Mouse (Mus musculus) G1E (cell line): ENCODE measurements around the gene Retreg3. TPM values are rescaled to one million over a fixed set of nuclear protein-coding genes. Genes with fewer than 3 reads are reported as not detected.
"Not testable (repeated sequence)": the region's sequence is repeated elsewhere in the genome, so short reads cannot be mapped to it uniquely, and the experiment has no call there.

ENCODE experiments used
- ATAC-seq: 2 replicates; pipeline ENCODE4 v1.8.0; 2016; ENCODE audit warnings: mild to moderate bottlenecking; ENCODE audit not compliant: insufficient number of reproducible peaks, poor library complexity, low FRiP score, severe bottlenecking; ENCODE audit errors: extremely low read depth
- DNase-seq: peaks from one replicate; pipeline ENCODE4 v3.0.0; 2012; ENCODE audit warnings: low spot score
- H3K27me3 ChIP-seq: 2 replicates; pipeline ENCODE4 v1.6.1; 2012; ENCODE audit warnings: mild to moderate bottlenecking, low read length, inconsistent platforms; ENCODE audit not compliant: insufficient read depth
- H3K36me3 ChIP-seq: replicated peaks from 2 replicates; pipeline ENCODE3; 2012; ENCODE audit warnings: mild to moderate bottlenecking, inconsistent platforms
- H3K4me1 ChIP-seq: 2 replicates; pipeline ENCODE4 v1.6.1; 2012; ENCODE audit warnings: low read depth, low read length, inconsistent platforms, mixed read lengths; ENCODE audit not compliant: insufficient read depth
- H3K4me3 ChIP-seq: 2 replicates; pipeline ENCODE4 v1.5.1; 2012; ENCODE audit warnings: low read depth, mild to moderate bottlenecking, inconsistent platforms, low read length, moderate library complexity, mixed read lengths
- H3K9me3 ChIP-seq: replicated peaks from 2 replicates; pipeline ENCODE4 v1.6.1; 2012; ENCODE audit warnings: inconsistent platforms
- CTCF ChIP-seq: IDR thresholded peaks from 2 replicates; pipeline ENCODE4 v1.5.1; 2012; ENCODE audit warnings: low read depth, low read length, inconsistent platforms, mixed read lengths
- GATA1 ChIP-seq: IDR thresholded peaks from 2 replicates; pipeline ENCODE4 v1.6.1; 2012; ENCODE audit warnings: borderline replicate concordance, low read length, inconsistent platforms, mixed read lengths
- GATA2 ChIP-seq: IDR thresholded peaks from 2 replicates; pipeline ENCODE4 v1.6.1; 2012; ENCODE audit warnings: low read depth, low read length, inconsistent platforms, borderline replicate concordance
- POLR2AphosphoS5 ChIP-seq: IDR thresholded peaks from 2 replicates; pipeline ENCODE4 v1.6.1; 2012; ENCODE audit warnings: low read depth, low read length, inconsistent platforms; ENCODE audit not compliant: insufficient replicate concordance
- TAL1 ChIP-seq: conservative IDR thresholded peaks from 2 replicates; pipeline ENCODE4 v1.6.1; 2012; ENCODE audit warnings: low read depth, low read length, inconsistent platforms, mixed read lengths
- polyA plus RNA-seq: library from polyadenylated mRNA; stranded (reverse); fragments of >175 nt; gene quantifications from 2 replicates; pipeline ENCODE4 v1.2.3, GENCODE M21; 2012
- total RNA-seq, 2 experiments: library from RNA; stranded (forward) in 1 of 2; stranded (reverse) in 1 of 2; fragments of 200-1000 nt in 1 of 2; fragments of >200 nt in 1 of 2; fragmentation: Nextera tagmentation in 1 of 2; gene quantifications; 2 replicates each; pipeline ENCODE4 v1.2.3; 2014 to 2017

Gene Retreg3
- total and polyA plus RNA-seq, 3 experiments, result 9.4 to 43.2 (median 13.4) TPM

DNA sequence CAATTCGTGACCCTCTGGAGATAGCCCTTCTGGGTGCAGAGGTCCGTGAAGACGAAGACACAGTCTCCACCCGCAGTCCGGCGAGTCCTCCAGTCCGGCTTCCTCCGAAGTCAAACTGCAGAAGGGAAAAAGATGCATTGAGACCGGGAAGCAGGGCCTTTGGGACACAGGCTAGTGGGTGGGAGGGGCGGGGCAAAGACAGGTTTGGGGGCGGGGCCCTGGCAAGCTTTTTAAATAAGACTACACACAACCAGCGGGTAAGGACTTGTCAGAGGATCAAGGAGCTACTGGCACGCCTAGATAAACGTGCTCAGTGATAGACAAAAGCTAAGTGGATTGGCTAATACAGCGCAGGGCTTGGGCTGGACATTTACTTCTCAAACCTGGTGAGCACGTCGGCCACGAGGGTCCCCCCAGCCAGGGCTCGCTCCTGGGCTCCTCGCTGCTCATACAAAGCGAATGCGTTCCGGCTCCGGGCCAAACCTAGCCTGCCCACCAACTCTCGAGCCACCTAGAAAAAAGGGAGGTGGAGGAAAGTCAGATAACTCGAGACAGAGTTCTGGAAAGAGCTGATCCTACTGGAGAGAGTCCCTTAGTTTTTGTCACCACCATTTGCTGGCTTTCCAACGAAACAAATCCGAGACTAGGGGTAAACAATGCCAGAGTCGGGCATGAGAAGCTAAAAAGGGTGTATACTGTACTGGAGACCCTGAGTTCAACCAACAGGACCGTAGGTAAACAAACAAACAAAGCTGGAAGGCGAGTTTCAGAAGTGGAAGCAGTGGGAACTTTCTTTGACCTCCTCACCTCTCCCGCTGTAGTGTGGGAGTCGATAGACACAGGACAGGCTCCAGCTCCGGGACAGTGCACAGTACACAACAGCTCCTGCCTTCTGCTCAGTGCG lies 45.2 kb upstream of the Retreg3 start:
- no peak for ATAC-seq
- peaks cover 59% of the 10 kb centered on the region for H3K27me3 ChIP-seq
- TF ChIP-seq POLR2AphosphoS5 (no peak), GATA1 (no peak), GATA2 (no peak), CTCF (no peak), TAL1 (no peak)
- peaks cover 15% of the 10 kb centered on the region for H3K36me3 ChIP-seq
- peak; percentile 0 for DNase-seq
- H3K4me1 ChIP-seq, result peaks cover 4% of the 10 kb centered on the region; the same call in 1 of the 2 replicates
- H3K9me3 ChIP-seq, result no peaks in the 10 kb centered on the region
- H3K4me3 ChIP-seq, result no peak overlapping the region

DNA sequence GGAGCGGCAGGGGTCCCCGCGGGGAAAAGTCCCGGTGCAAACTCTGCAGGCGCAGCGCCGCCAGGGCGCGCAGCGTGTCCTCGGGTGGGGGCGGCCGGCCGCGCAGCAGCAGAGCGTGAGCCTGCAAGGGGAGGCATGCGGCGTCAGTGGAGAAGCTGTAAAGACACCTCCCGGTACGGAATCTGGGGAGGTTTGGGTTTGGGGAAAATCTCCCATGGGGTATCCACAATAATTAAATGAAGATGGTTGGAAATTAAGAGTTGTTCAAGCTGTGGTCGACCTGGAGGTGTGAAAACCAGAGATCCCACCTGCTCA lies 44.6 kb upstream of the Retreg3 start:
- Histone ChIP-seq H3K4me3 (no peak overlapping the region), H3K4me1 (0 out of 2 replicates have a peak, but pooled peaks cover 2% of the 10 kb centered on the region), H3K27me3 (peaks cover 53% of the 10 kb centered on the region), H3K36me3 (peaks cover 15% of the 10 kb centered on the region), H3K9me3 (no peaks in the 10 kb centered on the region)
- DNase-seq (no peak), ATAC-seq (no peak)
- no peak for TF ChIP-seq GATA2
- no peak for TF ChIP-seq TAL1
- TF ChIP-seq POLR2AphosphoS5, result no peak
- TF ChIP-seq GATA1, result no peak
- no peak for TF ChIP-seq CTCF

- Histone ChIP-seq H3K4me3 (no peak overlapping the region), H3K27me3 (peaks cover 54% of the 10 kb centered on the region), H3K36me3 (peaks cover 15% of the 10 kb centered on the region), H3K9me3 (no peaks in the 10 kb centered on the region), H3K4me1 (0 out of 2 replicates have a peak, but pooled peaks cover 2% of the 10 kb centered on the region)
- ATAC-seq, result no peak
- no peak for TF ChIP-seq POLR2AphosphoS5
- no peak for DNase-seq
Observed at GRCm38 (mm10) chr11:101163476-101164350, 44.0 kb upstream of the Retreg3 start.

DNA sequence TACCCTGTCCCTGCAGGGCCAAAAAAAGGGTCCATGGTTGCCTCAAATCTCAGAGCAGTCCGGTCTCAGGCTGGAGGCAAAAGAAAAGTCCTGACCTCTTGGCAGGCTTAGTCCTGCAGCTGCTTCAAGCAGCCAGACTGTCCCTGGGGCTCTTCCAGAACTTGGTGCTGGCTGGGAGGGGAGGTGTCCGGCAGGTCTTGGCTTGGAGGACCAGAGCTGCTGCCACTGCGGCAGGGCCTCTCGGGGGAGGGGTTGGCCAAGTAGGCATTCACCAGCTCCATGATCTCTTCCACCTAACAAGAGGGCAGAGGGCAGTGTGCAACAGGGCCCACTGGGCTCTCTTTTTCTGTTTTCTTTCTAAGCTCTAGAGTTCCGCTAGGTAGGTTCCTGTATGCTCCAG lies 43.1 kb upstream of the Retreg3 start:
- no peak for DNase-seq
- TF ChIP-seq POLR2AphosphoS5 (no peak), CTCF (no peak), GATA1 (no peak), GATA2 (no peak), TAL1 (no peak)
- peaks cover 57% of the 10 kb centered on the region for H3K27me3 ChIP-seq
- H3K4me3 ChIP-seq, result no peak overlapping the region
- 0 out of 2 replicates have a peak, but pooled peaks cover 2% of the 10 kb centered on the region for H3K4me1 ChIP-seq
- H3K36me3 ChIP-seq, result peaks cover 14% of the 10 kb centered on the region
- no peak for ATAC-seq
- H3K9me3 ChIP-seq, result no peaks in the 10 kb centered on the region

- Histone ChIP-seq H3K36me3 (peaks cover 9% of the 10 kb centered on the region), H3K4me3 (no peak overlapping the region), H3K9me3 (no peaks in the 10 kb centered on the region), H3K4me1 (0 out of 2 replicates have a peak, but pooled peaks cover 2% of the 10 kb centered on the region), H3K27me3 (peaks cover 54% of the 10 kb centered on the region)
- ATAC-seq (no peak), DNase-seq (peak; percentile 0)
- no peak for TF ChIP-seq POLR2AphosphoS5
- no peak for TF ChIP-seq GATA1
- no peak for TF ChIP-seq TAL1
- no peak for TF ChIP-seq CTCF
- TF ChIP-seq GATA2, result no peak
Observed at GRCm38 (mm10) chr11:101162301-101162700, 42.6 kb upstream of the Retreg3 start.

- TF ChIP-seq GATA2 (no peak), GATA1 (no peak)
- H3K9me3 ChIP-seq, result no peaks in the 10 kb centered on the region
- no peak overlapping the region for H3K4me3 ChIP-seq
- ATAC-seq (no peak), DNase-seq (no peak)
- 0 out of 2 replicates have a peak, but pooled peaks cover 2% of the 10 kb centered on the region for H3K4me1 ChIP-seq
- H3K27me3 ChIP-seq, result peaks cover 55% of the 10 kb centered on the region
- peaks cover 9% of the 10 kb centered on the region for H3K36me3 ChIP-seq
Observed at GRCm38 (mm10) chr11:101161551-101161950, 41.9 kb upstream of the Retreg3 start.

GRCm38 (mm10) chr11:101160981-101161505 lies 41.4 kb upstream of the Retreg3 start:
- H3K4me3 ChIP-seq, H3K9me3 ChIP-seq, H3K36me3 ChIP-seq, ATAC-seq, H3K4me1 ChIP-seq, DNase-seq: not testable (repeated sequence)
- H3K27me3 ChIP-seq, result peaks cover 55% of the 10 kb centered on the region

GRCm38 (mm10) chr11:101160151-101160550 lies 40.5 kb upstream of the Retreg3 start:
- H3K4me3 ChIP-seq, result not testable (repeated sequence)
- peaks cover 58% of the 10 kb centered on the region for H3K27me3 ChIP-seq

More at GRCm38 (mm10) chr11:101160151-101160550, 40.5 kb upstream of the Retreg3 start:
- DNase-seq, H3K9me3 ChIP-seq, ATAC-seq, H3K4me1 ChIP-seq, H3K36me3 ChIP-seq: not testable (repeated sequence)
